Mouse (Mus musculus): ENCODE measurements around the gene Col6a3.

Gene Col6a3

GRCm38 (mm10) chr1:90723325-90723724, 120.4 kb downstream of the Col6a3 start:
- no peak for DNase-seq (ENCODE audit: low read depth, low spot score)

- DNase-seq (ENCODE audit: low read depth, low spot score) = no peak
Observed at GRCm38 (mm10) chr1:90722021-90722420, 121.8 kb downstream of the Col6a3 start.

- no peak for DNase-seq (ENCODE audit: low read depth, low spot score)
Observed at GRCm38 (mm10) chr1:90720610-90721241, 123.0 kb downstream of the Col6a3 start.

DNA sequence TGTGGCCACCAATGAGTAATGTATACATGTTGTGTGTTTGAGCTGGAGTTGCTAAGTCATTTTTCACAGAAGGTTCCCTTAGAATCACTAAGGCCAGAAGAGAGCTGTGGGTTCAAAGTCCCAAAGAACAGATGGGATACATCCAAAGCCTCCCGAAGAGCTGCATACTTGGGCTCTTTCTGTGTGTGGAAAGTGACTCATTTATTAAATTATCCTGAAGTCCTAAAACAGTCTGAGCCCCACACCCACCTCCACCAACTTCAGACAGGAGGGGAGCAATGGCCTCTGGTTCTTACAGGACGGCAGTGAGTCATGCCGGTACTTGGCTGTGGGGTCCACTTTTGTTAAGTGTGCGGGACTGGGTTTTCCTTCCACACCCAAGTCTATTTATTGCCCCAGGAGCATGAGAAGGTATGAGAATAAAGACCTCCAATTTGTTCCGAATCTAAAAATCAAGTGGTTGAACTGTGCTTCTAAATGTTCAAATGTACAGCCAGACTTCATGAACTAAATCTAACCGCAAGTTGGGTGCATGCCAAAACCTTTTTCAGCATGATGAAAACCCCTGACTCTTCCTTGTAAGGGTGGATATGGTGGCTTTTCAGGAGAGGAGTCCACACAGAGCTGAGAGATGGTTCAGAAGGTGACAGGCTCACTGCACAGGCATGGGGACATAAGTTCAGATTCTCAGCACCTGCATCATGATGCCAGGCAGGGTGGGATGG, 124.8 kb downstream of the Col6a3 start:
- DNase-seq (ENCODE audit: low read depth, low spot score) = no peak

DNA sequence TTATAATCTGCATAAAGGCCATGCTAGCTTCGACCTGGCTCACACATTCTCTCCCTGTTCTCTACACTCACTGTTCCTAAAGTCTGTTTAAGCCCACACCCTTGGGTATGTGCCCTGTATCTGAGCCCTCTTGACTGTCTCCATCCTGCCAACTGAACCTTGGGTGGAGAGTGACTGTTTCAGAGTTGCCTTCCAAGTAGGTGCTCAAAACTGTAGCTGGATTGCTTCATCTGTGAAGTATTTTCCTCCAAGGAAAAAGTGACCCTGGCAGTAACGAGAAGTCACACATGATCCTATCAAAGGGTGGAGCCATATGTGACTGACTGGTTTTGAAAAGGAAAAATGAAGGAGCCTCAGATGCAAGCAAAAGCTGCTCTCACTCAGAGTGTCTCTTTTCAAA, 127.5 kb downstream of the Col6a3 start:
- no peak for DNase-seq (ENCODE audit: low read depth, low spot score)
